Mouse (Mus musculus): Measurements from ENCODE around the gene Arf1.

Arf1 gene

GRCm38 (mm10) chr11:59187706-59188105 is 40.4 kb downstream of the Arf1 start:
- no peak for DNase-seq

- DNase-seq = no peak
Observed at GRCm38 (mm10) chr11:59185490-59185889, 42.6 kb downstream of the Arf1 start.

DNA sequence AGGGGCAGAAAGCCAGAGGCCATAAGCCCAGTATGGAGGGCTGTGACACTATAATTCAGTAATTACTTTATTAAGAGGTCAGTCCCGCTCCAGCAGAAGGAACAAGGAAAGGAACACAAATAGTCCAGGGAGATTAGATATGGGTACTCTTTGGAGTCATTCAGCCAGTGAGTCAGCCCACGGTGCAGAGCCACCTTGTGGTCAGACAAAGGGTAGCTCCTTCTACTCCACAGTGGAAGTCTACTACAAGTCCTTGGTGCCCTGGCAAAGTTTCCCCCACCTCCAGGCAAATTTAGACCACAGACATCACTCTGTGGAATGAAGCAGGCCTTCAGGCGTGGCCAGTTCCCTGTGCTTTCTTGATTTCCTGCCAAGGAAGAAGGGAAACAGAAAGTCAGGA is 44.2 kb downstream of the Arf1 start:
- peak; percentile 70 for DNase-seq

GRCm38 (mm10) chr11:59182864-59183331 is 45.2 kb downstream of the Arf1 start, which contains the start of gene Gjc2:
Gene Gjc2, minus strand, starts transcription at chr11:59183213.
- DNase-seq = peak; percentile 29

DNA sequence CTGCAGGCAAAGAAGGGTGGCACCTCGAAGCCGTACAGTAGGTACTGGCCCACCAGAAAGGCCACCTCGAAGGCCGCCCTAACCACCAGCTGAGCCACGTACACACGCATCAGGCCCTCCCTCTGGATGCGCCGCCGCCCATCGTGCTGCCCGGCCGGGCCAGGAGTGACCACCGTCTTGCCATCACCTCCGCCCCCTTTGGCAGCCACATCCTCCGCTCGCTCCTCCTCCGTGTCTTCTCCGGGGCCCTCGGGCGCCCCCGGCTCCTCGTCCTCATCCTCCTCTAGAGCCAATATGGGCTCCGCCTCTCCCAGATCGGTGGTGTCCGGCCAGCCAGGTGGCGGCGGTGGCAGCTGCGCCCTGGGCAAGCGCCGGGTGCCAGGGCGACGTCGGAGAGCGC is 51.1 kb downstream of the Arf1 start:
- DNase-seq = no peak

DNA sequence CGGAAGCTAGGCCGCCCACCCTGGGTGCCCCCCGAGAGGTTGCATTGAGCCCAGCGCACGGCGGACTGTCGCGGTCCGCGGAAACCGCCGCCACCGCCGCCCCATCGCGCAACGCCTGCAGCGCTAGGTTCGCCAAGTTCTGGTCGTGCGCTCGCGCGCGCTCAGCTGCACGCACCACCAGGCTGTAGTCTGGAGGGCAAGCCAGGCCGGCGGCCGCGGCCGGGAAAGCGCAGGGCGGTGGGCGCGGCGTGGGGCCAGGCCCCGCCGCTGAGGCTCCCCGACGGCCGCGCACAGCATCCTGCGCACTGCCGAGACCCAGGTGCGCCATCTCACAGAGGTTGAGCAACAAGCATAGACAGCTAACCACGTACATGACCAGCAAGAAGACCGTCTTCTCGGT is 51.6 kb downstream of the Arf1 start:
- no peak for DNase-seq

- no peak for DNase-seq
Observed at GRCm38 (mm10) chr11:59174189-59174838, 53.8 kb downstream of the Arf1 start.

- DNase-seq = no peak
Observed at GRCm38 (mm10) chr11:59170549-59170948, 57.5 kb downstream of the Arf1 start.

GRCm38 (mm10) chr11:59169807-59170206 is 58.3 kb downstream of the Arf1 start:
- DNase-seq = no peak

DNA sequence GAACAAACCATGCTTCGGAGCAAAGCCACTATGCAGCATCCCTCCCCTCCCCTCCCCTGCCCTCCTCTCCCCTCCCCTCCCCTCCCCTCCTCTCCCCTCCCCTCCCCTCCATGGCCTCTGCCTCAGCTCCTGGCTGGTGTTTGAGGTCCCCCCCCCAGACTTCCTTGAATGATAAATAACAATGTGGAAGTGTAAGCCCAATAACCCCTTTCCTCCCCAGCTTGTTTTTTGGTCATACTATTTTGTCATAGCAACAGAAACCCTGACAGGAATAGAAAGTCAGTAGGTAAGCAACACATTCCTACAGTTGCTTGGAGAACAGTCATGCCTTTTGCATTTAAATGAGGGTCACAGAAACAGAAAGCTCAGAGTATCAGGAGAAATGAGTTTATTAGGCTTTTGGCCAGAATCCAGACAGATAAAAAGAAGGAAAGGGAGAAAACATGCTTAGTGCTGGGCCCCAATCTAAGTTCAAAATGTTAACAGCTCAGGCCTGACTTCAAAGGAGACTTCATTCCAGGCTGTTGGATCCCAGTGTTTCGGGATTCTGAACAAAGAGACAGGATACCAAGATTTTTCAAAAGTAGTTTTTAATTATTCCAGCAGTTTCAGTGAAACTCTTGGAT is 62.3 kb downstream of the Arf1 start:
- peak; percentile 36 for DNase-seq

DNA sequence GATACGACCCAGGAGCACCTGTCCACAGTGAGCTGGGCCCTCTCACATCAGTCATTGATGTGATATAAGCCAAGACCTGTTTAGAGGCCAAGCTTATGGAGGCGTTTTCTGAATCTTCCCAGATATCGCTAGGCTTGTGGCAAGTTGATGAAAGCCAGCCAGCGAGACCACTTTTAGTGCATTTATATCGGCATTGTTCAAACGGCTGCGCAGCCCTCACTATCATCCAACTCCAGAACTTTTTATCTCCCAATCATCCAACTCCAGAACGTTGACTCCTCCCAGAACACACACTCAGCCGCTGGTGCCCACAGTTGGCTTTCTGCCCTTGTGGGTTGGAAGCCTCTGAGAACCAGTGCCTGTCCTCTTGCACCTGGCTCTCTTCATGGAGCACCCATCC is 63.7 kb downstream of the Arf1 start:
- DNase-seq = no peak

DNA sequence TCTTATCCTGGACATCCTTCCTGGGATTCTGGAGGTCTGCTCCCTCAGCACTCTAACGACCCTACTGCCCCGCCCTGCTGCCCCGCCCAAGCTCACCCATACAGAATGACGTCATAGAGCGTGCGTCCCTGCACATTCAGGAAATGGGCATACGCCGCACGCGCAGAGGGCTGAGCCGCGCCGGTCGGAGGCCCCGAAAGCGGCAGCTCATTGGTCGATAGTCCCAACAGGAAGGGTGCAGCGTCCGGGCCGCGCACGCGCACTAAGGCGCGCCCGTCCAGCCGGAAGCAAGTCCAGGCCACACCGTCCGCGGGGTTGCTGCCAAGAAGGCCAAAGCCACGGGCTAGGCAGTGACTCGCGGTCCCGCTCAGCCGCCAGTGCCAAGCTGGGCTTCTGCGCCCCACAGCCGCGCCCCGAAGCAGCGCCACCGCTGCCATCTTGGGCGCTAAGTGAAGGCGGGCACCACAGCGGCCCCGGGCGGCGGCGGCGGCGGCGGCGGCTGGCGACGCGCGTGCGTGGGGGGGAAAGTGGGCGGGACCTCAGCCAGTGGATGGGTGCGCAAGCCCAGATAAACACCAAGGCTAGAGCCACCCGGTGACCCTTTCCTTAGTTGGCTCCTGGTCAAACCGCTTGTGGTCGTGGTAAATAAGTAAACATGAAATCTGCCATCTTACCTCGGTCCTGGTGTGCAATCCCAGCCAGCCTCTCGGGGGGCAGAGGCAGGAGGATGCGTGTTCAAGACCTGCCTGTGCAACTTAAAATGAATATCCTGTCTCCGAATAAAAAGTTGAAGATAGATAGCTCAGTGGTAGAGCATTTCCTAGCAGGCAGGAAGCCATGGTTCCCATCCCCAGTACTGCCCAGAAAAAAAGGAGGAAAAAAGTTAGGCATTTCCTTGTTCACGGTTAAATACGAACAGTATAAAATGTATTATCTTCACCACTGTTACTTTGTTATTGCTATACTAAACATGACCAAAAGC is 64.5 kb downstream of the Arf1 start, which contains the start of gene Iba57:
Gene Iba57 (minus strand): TSS at position 485 of the 982 bp plus-strand sequence.
- peak; percentile 99 for DNase-seq

GRCm38 (mm10) chr11:59162443-59163254 is 65.4 kb downstream of the Arf1 start:
- peak; percentile 26 for DNase-seq

All from kidney, adult 9 months (tissue).